Mouse (Mus musculus): ENCODE data around the gene Ptprc.

Ptprc gene

GRCm38 (mm10) chr1:138153126-138153525 is 22.4 kb downstream of the Ptprc start:
- DNase-seq (ENCODE audit: low spot score), result no peak

GRCm38 (mm10) chr1:138148844-138149243 is 26.7 kb downstream of the Ptprc start:
- DNase-seq (ENCODE audit: low spot score), result no peak

- DNase-seq (ENCODE audit: low spot score), result no peak
Observed at GRCm38 (mm10) chr1:138145571-138145970, 29.9 kb downstream of the Ptprc start.

- no peak for DNase-seq (ENCODE audit: low spot score)
Observed at GRCm38 (mm10) chr1:138145148-138145547, 30.4 kb downstream of the Ptprc start.

GRCm38 (mm10) chr1:138144365-138144764 is 31.1 kb downstream of the Ptprc start:
- no peak for DNase-seq (ENCODE audit: low spot score)

- no peak for DNase-seq (ENCODE audit: low spot score)
Observed at GRCm38 (mm10) chr1:138140769-138141168, 34.7 kb downstream of the Ptprc start.

GRCm38 (mm10) chr1:138137696-138138095 is 37.8 kb downstream of the Ptprc start:
- DNase-seq (ENCODE audit: low spot score), result no peak

GRCm38 (mm10) chr1:138137024-138137577 is 38.4 kb downstream of the Ptprc start:
- no peak for DNase-seq (ENCODE audit: low spot score)

GRCm38 (mm10) chr1:138136373-138136779 is 39.1 kb downstream of the Ptprc start:
- DNase-seq (ENCODE audit: low spot score), result peak; percentile 6

GRCm38 (mm10) chr1:138135637-138136372 is 39.7 kb downstream of the Ptprc start:
- no peak for DNase-seq (ENCODE audit: low spot score)

- DNase-seq (ENCODE audit: low spot score), result no peak
Observed at GRCm38 (mm10) chr1:138135117-138135516, 40.4 kb downstream of the Ptprc start.

GRCm38 (mm10) chr1:138134324-138134723 is 41.2 kb downstream of the Ptprc start:
- DNase-seq (ENCODE audit: low spot score), result no peak

- no peak for DNase-seq (ENCODE audit: low spot score)
Observed at GRCm38 (mm10) chr1:138131739-138132138, 43.8 kb downstream of the Ptprc start.

- DNase-seq (ENCODE audit: low spot score), result no peak
Observed at GRCm38 (mm10) chr1:138130145-138130544, 45.4 kb downstream of the Ptprc start.

- no peak for DNase-seq (ENCODE audit: low spot score)
Observed at GRCm38 (mm10) chr1:138126843-138127242, 48.7 kb downstream of the Ptprc start.

GRCm38 (mm10) chr1:138125281-138125680 is 50.2 kb downstream of the Ptprc start:
- no peak for DNase-seq (ENCODE audit: low spot score)

- DNase-seq (ENCODE audit: low spot score), result no peak
Observed at GRCm38 (mm10) chr1:138123866-138124265, 51.6 kb downstream of the Ptprc start.

- DNase-seq (ENCODE audit: low spot score), result no peak
Observed at GRCm38 (mm10) chr1:138119895-138120294, 55.6 kb downstream of the Ptprc start.

GRCm38 (mm10) chr1:138093219-138093618 is 82.3 kb downstream of the Ptprc start:
- DNase-seq (ENCODE audit: low spot score), result no peak

- peak; percentile 25 for DNase-seq (ENCODE audit: low spot score)
Observed at GRCm38 (mm10) chr1:138085810-138086209, 89.7 kb downstream of the Ptprc start.

- no peak for DNase-seq (ENCODE audit: low spot score)
Observed at GRCm38 (mm10) chr1:138083707-138084106, 91.8 kb downstream of the Ptprc start.

- no peak for DNase-seq (ENCODE audit: low spot score)
Observed at GRCm38 (mm10) chr1:138080308-138080707, 95.2 kb downstream of the Ptprc start.

GRCm38 (mm10) chr1:138044196-138044945 is 131.1 kb downstream of the Ptprc start:
- peak; percentile 78 for DNase-seq (ENCODE audit: low spot score)
